Mouse (Mus musculus): ENCODE measurements around the gene Chpt1.

Chpt1 gene

DNA sequence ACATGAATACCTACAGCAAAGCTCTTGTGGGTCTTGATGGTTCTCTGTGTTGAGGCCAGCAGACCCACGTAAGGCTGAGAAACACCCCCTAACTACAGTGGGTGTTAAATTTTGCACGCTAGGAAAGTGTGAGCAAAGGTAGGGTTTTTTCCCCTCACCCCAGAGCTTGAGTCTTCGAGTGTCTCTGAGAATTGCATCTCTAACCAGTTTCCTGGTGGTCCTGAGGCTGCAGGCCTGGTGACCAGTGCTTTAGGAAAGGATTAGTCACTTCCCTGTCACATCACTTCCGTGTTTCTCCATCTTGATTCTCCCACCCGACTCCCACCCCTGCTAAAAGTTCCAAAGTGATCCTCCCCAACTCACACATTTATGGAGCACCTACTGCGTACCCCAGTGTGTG is 99.7 kb downstream of the Chpt1 start:
- no peak for DNase-seq (ENCODE audit: low read depth, low spot score)

DNA sequence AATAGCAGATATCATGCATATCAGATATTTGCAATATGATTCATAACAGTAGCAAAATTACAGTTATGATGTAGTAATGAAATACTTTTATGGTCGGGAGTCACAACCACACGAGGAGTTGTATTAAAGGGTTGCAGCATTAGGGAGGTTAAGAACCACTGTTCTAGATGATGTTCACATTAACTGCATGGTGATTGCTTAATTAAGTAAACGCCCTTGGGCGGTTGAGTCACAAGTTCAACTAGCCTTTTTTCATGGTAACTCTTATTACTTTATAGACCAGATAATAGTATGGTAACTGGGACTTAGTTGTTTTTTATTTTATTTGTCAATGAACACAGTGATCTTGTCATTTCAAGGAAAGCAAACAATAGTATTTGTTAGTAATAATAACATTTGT is 100.9 kb downstream of the Chpt1 start:
- DNase-seq (ENCODE audit: low read depth, low spot score), result no peak

Data from R1 (cell line).